Mouse (Mus musculus) G1E (cell line): ENCODE measurements around the gene Arhgef9.

Experiments used
- CTCF ChIP-seq: IDR thresholded peaks from 2 replicates; pipeline ENCODE4 v1.5.1; 2012; ENCODE audit warnings: low read depth, low read length, inconsistent platforms, mixed read lengths
- GATA1 ChIP-seq: IDR thresholded peaks from 2 replicates; pipeline ENCODE4 v1.6.1; 2012; ENCODE audit warnings: borderline replicate concordance, low read length, inconsistent platforms, mixed read lengths

DNA sequence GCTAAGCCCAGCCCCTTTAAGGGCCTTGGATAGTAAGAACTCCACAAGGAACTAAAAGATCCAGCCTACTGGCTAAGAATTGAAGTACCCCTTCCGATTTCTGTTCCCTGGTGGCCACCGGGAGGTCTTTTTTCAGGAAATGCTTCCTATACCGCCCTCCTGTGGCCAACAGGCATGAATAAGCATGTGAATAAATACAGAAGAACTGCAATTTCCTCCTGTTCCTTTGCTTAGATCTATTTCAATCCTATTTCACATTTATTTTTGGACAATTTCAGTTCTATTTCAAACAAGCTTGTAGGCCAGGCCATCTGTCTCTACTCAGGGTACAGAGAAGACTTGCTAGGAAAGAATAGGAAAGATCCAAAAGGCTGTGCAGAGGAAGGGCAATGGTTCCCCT, 20.7 kb downstream of the Arhgef9 start:
- TF ChIP-seq CTCF (no peak), GATA1 (no peak)
